Mouse (Mus musculus) kidney, postnatal 10 days (tissue): ENCODE measurements around the gene Cmtm3.
A peak's percentile ranks its signal among the peaks of the same experiment; 100 is the strongest.

Experiments used
- DNase-seq: peaks from one replicate; pipeline ENCODE4 v3.0.0; 2021; ENCODE audit warnings: mixed read lengths

The Cmtm3 gene

GRCm38 (mm10) chr8:104343957-104344356, 4.7 kb downstream of the Cmtm3 start:
- DNase-seq, result peak; percentile 93

GRCm38 (mm10) chr8:104344622-104345021, 5.4 kb downstream of the Cmtm3 start:
- no peak for DNase-seq

GRCm38 (mm10) chr8:104346706-104347105, 7.5 kb downstream of the Cmtm3 start:
- DNase-seq, result no peak

GRCm38 (mm10) chr8:104348971-104349370, 9.8 kb downstream of the Cmtm3 start:
- no peak for DNase-seq

- no peak for DNase-seq
Measured at GRCm38 (mm10) chr8:104350047-104350446, 10.8 kb downstream of the Cmtm3 start.

GRCm38 (mm10) chr8:104353186-104353585, 14.0 kb downstream of the Cmtm3 start:
- DNase-seq, result no peak

GRCm38 (mm10) chr8:104354504-104354903, 15.3 kb downstream of the Cmtm3 start:
- DNase-seq, result no peak

- DNase-seq, result no peak
Measured at GRCm38 (mm10) chr8:104358637-104359036, 19.4 kb downstream of the Cmtm3 start.

GRCm38 (mm10) chr8:104359778-104360456, 20.7 kb downstream of the Cmtm3 start:
- DNase-seq, result no peak

GRCm38 (mm10) chr8:104365695-104366094, 26.5 kb downstream of the Cmtm3 start:
- DNase-seq, result no peak

GRCm38 (mm10) chr8:104367398-104367797, 28.2 kb downstream of the Cmtm3 start:
- DNase-seq, result no peak

- DNase-seq, result no peak
Measured at GRCm38 (mm10) chr8:104369591-104369990, 30.4 kb downstream of the Cmtm3 start.

- no peak for DNase-seq
Measured at GRCm38 (mm10) chr8:104370071-104370470, 30.9 kb downstream of the Cmtm3 start.

- no peak for DNase-seq
Measured at GRCm38 (mm10) chr8:104371121-104371520, 31.9 kb downstream of the Cmtm3 start.

- peak; percentile 34 for DNase-seq
Measured at GRCm38 (mm10) chr8:104373779-104374178, 34.6 kb downstream of the Cmtm3 start.

GRCm38 (mm10) chr8:104374269-104374668, 35.1 kb downstream of the Cmtm3 start:
- DNase-seq, result peak; percentile 42

- peak; percentile 81 for DNase-seq
Measured at GRCm38 (mm10) chr8:104374864-104375846, 35.9 kb downstream of the Cmtm3 start.

GRCm38 (mm10) chr8:104375959-104376358, 36.7 kb downstream of the Cmtm3 start:
- DNase-seq, result no peak

GRCm38 (mm10) chr8:104376669-104377068, 37.5 kb downstream of the Cmtm3 start:
- no peak for DNase-seq

- no peak for DNase-seq
Measured at GRCm38 (mm10) chr8:104379301-104379836, 40.2 kb downstream of the Cmtm3 start.

- no peak for DNase-seq
Measured at GRCm38 (mm10) chr8:104380269-104380668, 41.1 kb downstream of the Cmtm3 start.

GRCm38 (mm10) chr8:104380961-104381411, 41.8 kb downstream of the Cmtm3 start:
- DNase-seq, result no peak

GRCm38 (mm10) chr8:104383296-104383695, 44.1 kb downstream of the Cmtm3 start:
- DNase-seq, result no peak
